Mouse (Mus musculus): Measurements from ENCODE around the gene Slc22a12.
A peak's percentile ranks its signal among the peaks of the same experiment; 100 is the strongest.

The Slc22a12 gene

DNA sequence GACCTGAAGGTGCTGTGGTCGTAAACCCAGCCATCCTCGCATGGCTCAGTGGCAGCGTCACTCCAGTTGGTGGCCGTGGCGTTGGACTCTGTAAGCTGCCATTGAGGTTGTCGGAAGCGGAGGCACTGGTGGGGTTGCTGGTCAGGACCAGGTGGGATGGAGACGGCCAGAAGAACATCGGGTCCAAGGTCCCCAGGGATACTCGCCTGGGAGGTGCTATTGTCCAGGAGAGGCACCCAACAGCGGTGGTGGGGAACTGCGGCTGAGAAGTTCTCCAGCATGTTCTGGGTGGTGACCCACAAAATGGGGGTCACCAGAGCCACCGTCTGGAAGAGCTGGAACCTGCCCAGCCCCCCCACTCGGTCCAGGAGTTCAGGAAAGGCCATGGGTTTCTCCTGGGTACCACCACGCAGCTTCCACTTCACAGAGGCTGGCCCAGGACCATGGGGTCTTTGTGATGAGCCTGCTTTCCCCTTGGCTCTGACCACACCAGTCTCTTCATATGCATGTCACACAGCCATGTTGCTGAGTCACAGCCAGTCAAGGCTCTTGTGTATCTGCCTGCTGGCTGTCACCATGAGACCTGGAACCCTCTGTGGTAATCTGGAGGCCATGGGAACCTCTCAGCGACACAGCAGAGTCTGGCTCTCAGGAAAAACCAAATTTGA is at the start of gene Slc22a12:
Slc22a12 (minus strand) TSS at position 666 of the 668 bp plus-strand sequence.
- DNase-seq: peak; percentile 27

DNA sequence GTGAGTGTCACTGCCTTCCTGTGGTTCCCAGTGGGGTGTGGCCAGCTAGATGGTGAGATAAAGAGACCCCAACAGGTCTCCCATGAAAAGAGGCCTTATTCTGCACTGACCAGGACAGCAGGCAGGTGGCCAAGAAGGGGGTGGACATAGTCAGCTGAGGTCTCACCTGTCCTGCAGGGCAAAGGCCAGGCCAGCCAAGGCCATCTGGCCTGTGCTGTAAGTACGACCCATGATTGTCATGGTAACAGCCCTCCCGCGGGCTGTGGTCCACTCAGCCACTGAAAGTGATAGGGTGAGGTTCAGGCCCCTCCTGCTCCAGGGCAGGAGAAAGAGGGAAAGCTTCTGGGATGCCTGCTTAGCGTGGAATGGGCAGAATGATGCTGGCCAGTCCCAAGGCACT is 29.2 kb upstream of the Slc22a12 start:
- peak; percentile 84 for DNase-seq

DNA sequence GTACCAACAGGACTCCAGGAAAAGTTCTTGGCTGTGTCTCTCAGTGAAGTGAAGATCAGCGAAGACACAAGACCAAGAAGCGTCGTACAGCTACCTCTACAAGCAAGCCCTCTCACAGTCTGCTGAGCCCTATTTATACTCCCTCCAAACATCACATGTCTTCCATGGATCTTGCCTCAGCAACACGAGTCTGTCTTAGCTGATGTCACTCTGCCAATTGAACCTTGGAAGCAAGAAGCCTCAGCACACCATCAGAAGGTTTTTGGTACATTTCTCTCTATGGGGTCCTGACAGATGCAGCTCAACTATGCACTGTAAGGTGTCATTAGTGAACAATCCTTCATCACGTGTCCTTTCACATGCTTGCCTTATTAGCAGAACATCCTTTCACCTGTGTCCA is 28.6 kb upstream of the Slc22a12 start:
- peak; percentile 46 for DNase-seq

DNA sequence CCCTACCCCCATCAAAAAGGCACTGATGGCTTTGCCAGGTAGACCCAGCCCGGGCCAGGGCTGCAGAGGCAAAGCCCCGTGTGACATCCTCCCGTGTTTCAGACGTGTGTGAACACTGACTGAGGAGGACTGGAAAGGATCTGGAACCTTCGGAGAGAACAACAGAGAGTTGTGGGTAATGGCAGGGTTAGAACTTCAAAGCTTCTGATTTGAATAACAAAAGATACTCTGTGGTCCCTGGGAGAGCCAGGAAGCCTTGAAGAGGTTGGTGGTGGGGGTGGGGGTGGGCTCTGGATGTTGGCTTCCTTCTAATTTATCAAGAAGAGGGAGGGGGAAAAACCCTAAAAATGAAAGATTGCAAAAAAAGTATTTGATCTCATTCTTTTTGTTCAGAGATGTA is 26.7 kb upstream of the Slc22a12 start:
- no peak for DNase-seq

DNA sequence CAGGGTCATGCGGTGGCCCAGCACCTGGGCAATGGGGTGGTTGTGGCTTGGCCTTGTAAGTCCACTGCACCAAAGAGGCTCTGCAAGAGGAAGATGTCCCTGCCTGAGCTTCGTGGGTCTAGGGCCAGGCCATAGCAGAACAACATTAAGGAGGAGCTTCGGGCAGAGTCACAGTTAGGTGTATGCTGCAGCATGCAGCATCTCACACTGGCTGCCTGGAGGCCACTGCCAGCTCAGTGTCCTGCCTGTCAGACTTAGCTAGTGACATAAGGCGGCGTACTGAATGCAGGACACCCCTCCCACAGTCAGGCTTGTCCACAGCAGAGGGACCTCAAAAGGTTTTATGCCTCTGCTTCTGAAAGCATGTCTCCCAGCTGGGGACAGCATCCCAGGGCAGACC is 26.2 kb upstream of the Slc22a12 start:
- DNase-seq: no peak

DNA sequence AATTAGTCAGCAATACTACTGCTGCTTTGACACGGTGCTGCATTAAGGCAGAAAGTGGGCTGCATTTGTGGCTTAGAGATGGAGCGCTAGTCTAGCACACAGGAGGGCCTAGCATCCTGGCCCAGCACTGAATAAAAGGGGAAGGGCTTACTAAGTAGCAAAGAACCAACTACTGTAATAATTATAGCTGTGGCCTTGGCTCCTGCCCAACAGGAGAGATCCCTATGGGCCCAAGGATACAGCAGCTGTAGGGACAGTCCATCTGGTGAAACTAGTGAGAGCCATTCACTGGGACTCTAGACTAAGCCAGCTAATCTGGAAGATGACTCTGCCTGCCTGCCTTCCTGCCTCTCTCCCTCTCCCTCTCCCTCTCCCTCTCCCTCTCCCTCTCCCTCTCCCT is 23.6 kb upstream of the Slc22a12 start:
- DNase-seq: no peak

DNA sequence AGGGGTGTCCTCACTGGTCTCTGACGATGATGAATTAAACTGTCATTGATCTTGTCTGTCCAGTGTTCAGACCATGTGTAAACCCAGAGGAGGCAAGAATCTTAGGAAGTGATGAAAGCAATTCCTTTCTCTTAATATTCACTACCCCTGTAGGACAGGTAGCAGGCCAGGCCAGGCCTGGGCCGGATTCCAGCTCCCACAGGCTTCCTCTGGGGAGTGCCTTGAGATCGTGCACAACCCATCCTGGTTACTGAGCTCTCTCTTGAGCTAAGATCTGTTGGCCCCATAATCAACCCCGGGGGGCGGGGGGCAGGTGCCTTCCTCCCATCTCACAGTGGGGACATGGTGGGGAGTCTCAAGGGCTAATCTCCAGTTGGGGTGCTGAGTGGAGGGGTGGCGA is 22.3 kb upstream of the Slc22a12 start:
- no peak for DNase-seq

DNA sequence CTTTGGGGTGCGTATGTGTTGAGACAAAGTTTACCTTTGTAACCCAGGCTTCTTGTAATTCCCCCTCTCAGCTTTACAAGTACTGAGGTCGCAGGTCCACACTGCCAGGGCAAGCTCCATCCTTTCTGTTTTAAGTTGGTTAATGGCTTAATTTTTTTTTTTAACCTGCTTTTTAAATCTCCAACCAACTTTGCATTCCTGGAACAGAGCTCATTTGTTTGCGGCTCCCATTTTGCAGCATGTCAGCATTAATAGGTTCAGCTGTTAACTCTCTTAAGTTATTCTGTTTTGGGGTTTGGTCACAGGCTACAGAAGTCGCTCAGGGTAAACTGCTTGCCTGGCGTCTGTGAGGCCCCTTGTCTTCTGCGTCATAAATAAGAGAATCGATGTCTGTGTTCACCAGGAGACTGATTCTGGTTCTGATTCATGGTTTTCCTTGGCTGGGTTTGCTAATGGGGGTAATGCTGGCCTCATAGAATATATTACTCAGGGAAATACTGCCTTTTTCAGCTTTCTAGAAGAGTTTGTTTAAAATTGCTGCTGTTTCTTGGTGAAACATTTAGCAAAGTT is 17.5 kb upstream of the Slc22a12 start:
- no peak for DNase-seq

DNA sequence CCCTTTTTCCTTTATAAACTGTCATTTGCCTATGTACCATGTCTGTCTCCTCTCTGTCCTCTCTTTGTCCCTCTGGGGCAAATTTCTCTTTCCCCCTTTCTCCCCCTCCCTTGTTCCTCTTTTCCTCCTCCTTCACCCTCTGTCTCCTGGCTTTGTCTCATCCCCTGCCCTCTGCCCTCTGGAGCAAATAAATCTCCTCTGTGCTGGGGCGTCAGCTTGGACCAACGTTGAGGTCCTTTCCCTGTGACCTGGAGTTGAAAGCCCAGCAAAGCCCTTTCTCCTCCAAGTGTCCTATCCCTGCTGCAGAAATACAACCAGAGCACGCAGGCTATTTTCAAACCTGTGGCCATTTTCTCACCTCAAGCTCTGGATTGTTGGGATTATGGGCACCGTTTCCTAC is 16.7 kb upstream of the Slc22a12 start:
- DNase-seq: no peak

DNA sequence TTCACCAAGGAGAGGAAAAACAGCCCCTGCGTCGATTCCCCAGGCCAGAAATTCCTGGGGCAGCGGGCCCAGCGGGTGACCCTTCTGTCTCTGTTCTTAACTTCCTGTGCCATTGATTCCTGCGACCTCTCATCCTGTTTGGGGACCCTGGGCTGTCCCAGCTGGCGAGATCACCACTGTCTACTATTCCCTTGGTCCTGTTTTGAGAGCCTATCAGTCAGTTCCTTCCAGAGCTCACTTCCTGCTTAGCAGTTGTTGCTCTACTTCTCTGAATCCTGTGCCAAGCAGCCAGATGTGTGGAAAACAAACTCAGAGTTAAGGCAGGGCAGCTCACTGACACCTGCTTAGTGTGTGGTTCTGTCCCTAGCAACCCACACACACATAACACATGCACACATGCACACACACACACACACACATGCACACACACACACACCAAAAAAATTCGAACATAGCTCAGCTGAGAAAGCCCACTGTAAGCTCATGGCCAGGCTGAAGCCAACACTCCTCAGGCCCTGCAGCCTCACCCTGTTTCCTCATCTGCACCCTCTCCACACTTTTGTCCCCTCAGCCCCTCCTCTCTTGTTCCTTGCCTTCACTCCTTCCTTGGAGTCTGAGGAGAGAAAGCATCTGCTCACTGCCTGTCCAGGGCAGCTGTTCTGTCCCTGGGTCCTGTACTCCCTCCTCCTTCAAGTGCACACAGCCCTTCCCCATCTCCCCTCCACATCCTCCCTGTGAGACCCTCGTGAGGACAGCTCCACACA is 11.2 kb upstream of the Slc22a12 start:
- no peak for DNase-seq

DNA sequence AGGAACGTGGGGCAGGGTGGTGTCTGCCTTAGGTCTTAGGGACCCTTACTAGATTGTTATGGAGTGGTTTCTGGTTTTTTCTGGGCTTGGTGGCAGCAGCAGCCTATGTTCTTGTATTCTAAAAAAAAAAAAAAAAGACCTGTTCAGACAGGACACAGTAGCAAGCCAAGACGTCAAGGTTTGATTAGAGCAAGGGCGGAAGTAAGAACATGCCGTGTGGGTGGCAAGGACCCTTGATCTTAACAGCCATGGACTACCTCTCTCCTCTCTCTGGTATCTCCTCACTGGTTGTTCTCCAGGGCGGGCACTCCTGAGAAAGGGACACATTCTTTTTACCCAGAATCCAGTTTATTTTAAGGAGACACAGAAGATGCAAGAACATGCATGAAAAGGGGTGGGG is 10.3 kb upstream of the Slc22a12 start:
- DNase-seq: no peak

DNA sequence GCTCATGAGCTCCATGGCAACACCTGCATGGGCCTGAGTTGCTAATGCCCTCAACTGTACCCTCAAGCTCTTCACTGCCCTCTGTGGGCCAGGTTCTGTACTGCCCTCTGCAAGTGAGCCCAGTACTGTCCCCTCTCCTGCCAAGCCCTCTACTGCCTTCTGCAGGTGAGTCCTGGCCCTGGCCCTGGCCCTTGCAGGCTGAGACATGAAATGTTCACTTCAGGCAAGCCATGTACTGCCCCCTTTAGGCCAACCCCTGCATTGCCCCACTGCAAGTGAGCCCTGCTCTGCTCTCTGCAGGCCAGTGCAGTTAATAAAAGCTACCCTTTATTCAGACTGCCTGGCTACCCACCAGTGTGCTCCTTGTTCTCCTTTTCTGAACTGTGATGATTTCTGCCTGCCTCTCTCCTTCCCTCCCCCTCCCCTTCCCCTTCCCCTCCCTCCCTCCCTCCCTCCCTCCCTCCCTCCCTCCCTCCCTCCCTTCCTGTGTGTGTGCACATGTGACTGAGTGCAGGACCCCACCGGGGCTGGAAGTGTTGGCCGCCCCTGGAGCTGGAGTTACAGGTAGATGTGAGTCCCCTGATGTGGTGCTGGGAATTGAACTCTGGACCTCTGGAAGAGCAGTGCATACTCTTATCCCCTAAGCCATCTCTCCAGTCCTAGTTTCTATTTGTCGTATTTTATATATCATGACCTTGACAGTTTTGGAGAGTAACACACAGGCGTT is 9.6 kb upstream of the Slc22a12 start:
- DNase-seq: peak; percentile 70

DNA sequence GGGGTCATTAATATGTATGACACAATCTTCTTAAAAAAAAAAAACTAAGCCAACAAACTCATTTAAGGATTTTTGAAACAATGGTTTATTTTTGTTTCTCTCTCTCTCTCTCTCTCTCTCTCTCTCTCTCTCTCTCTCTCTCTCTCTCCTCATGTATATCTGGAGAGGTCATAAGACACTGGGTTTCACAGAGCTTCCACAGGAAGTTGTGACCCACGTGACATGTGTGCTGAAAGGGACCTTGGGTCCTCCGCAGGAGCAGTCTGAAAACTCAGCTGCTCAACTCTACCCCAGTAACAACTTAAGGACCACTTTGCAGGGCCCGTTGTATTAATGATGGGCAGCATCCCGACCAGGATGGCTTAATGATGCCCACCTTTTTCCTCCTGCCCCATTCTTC is 8.4 kb upstream of the Slc22a12 start:
- DNase-seq: no peak

DNA sequence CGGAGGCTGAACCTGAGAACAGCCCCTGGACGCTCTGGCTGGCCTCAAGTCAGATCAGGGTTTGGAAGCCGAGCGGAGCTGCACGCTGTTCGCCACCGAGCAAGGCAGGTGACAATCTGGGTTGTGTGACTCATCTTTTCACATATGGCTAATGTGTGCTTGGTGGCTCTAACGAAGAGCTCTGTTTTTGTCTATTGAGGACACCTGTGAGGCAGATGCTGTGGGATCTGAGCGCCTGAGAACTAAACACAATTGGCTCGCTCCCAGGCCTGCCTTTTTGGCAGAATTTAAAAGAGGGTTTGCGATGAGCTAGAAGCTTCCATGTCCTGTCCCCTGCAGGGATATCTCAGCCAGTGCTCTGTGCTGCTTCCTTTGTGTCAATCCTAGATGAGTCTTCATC is 6.7 kb upstream of the Slc22a12 start:
- peak; percentile 87 for DNase-seq

DNA sequence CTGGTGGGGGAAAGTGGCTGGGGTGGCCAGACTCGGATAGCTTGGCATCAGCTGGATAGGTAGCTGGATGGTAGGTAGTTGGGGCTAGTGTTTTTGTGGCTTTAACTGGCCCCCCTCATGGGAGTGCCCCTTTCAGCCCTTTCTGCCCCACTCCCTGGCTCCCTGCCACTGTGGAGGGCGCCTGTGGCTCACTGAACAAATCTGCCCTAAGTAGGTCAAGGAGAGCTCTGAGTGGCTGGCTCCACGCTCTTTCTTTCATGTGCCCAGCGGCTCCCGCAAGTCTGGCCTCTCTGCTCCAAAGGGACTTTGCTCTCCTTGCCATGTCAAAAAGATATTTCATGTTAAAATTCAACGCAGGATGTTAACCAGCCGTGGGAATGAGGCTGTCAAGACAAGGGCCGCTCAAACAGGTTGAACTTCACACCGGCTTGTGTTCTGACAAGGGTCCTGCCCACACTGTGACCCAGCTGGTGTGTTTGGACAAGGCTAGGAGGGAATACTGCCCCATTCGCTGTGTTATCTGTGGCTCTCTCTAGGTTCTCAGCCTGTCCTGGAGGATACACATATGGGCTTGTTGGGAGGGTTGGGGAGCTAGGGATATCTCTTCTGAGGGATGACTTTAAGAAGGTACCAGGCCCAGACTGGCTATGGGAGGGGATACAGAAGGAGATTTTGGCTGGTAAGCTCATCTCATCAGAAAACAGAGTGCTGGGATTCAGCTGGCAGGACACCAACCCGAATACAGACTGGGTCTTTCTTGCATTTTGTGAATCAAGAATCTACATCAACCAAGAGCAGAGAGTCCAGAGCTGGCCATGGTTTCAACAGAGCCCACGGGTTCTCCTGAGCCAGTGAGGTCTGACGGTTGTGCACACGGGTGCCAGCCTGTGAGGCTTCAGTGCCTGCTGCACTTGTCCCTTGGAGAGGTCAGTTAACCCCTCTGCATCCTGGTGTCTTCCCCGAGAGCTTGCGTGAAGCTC is 5.9 kb upstream of the Slc22a12 start:
- DNase-seq: peak; percentile 57

DNA sequence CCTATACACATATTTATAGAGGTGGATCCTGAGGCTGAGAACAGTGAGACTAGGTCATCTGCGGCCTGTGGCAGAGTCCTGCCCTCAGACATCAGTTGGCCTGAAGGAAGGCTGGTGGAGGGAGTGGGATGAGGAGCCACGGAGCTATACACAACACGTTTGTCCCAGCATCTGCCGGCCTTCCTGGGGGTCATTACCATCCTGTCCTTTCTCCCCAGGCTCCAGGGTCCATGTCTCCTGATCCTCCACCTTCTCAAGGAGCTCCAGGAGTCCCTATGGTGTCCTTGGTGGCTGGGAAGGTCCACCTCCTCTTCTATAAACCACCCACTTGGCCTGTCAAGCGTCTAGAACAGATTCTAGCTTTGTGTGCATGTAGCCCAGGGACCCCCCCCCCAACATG is 5.0 kb upstream of the Slc22a12 start:
- DNase-seq: peak; percentile 28

DNA sequence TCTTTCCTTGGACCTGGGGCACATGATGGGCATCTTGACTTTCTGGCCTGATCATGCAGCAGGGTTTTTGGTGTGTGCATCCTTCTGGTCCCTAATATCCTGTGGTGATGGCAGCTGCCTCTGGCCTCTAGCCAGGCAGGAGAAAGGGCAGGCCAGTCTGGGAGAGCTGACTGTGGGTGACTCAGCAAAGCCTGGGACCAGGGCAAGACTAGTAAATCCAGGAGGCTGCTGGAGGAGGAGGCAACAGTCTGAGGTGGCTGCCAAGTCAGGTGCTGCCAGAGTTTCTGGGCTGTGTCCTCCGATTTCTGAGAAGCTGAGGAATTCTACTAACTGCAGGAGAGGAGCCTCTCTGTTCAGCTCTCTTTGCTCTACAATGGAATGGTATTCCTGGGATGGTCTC is 3.3 kb upstream of the Slc22a12 start:
- peak; percentile 92 for DNase-seq

DNA sequence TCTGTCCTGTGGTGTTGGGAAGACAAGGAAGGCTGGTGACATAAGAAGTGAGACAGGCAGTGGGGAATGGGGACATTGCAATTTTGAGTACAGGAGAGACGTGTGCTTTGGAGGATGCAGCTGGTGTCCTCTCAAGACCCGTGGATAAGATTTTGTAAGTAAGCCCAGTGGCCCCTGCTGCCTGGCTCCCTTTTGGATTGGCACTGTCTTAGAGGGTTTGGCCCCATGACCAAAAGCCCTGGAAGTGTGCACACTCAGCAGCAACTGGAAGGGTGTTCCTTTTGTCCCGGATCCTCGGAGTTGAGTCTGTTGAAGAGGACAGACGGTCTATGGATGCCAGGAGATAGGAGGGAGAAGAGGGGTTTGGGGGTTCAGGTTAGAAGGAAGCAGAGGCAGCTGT is 2.6 kb upstream of the Slc22a12 start:
- peak; percentile 39 for DNase-seq

DNA sequence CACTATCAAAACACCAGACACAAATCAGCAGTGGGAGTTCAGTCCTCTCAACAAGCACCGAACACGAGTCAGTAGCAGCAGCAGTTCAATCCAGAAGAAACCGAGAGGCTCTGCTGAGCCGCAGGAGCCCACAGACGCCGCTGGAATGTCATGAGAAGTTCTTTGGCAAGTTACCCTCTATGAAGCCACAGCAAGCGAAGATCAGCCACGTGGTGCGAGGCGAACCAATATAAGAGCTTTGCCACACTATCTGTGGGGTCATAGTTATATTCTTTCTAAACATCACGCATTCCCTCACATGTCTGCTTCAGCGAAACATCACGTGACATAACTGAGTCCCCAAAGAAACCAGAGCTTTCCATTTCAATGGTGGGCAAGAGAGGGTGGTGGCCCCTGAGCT is 1.9 kb upstream of the Slc22a12 start:
- no peak for DNase-seq

DNA sequence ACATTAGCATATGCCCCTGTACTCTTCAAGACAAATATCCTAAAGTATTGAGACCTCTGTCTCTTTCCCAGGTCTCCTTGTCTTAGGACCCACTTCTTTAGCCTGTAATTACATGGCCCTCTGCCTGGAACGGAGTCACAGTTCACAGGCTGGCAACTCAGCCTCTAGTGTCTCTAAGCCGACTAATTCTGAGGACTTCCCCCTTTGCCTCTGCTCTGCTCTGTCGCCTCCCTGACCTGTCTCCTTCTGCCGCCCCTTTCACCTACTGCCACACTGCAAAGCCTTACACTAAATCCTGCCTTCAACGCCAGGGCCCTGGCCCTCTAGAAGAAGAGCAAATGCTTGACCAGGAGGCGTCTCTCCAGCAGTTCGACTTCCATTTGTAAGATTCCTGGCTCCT is 686 bp upstream of the Slc22a12 start:
- peak; percentile 28 for DNase-seq

DNA sequence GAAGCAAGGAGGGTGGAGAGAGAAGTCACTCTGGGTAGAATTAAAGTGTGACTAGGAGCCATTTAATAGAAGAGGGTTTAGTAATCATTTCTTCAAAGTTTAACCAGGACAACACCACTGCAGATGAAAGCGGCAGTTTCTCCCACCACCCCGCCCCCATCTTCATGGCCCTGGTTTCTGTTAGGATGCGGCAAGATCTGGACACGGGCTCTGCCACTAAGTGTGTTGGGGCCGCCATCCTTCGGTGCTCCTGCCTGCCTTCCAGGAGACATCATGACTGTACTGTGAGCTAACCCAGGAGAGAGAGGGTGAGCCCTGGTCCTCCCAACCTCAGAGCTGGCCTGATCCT is 177 bp upstream of the Slc22a12 start:
- no peak for DNase-seq

DNA sequence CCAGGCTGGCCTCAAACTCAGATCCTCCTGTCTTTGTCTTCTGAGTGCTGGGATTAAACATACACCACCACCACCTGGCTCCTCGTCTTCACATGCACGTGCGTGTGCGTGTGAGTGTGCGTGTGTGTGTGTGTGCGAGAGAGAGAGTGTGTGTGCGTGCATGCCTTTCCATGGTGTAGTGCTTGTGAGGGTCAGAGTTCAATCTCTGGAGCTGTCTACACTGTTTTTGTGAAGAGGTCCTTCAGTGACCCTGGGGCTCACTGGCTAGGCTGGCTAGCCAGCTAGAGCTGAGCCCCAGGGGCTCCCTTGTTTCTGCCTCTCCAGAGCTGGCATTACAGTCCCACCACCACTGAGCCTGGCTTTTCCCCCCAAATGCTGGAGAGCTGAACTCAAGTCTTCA is 1.3 kb downstream of the Slc22a12 start:
- DNase-seq: no peak

DNA sequence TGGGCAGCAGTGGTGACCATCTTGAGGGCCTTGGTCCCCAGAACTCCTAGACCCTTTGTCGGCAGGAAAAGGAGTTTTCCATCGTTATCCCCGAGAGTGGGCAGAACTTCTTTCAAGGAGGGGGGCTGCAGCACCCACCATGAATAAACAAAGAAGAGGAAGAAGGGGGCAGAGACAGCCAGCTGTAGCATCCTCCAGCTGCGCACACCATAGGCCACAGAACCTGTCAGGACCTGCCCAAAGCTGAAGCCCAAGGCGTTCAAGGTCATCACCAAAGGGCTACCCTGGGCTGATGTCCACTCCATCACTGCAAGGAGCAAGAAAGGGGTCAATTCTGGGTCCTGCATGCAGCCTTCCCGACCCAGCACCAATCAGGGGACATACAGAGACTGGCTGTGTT is 2.6 kb downstream of the Slc22a12 start:
- no peak for DNase-seq
